Mouse (Mus musculus): ENCODE data around the gene Snx29. TPM values are rescaled to one million over a fixed set of nuclear protein-coding genes. Genes with fewer than 3 reads are reported as not detected.

The Snx29 gene
- total and polyA plus RNA-seq, 2 experiments from 2014 or later: 8.2 to 18.7 TPM

DNA sequence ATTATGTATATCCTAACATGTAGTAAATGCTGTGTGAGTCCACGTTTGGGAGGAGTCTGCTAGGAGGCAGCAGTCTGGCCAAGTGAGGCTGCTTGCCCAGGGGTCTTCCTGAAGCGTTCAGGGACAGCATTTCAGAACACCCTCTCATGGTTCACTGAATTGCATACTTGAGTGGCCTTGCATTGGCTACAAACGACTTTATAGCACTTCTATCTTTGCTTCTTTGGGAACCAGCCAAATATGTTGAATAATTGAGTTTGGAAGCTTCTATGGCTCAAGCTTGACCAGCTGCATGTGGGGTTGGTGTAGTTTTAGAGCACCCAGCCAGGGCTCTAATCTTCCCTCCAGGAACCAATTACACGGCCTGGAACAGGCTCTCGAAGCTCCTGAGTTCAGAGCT lies 307.8 kb downstream of the Snx29 start:
- no peak overlapping the region for H3K9ac ChIP-seq (replicated peaks; ENCODE audit: low read length)
- H3K9me3 ChIP-seq (ENCODE audit: low read length): no peaks in the 10 kb centered on the region
- TF ChIP-seq CTCF (IDR thresholded peaks at IDR 0.05; ENCODE audit: low read depth): no peak
- no peaks in the 10 kb centered on the region for H3K27me3 ChIP-seq (ENCODE audit: insufficient read depth, low read length)
- H3K36me3 ChIP-seq (ENCODE audit: insufficient read depth, low read length): 0 out of 2 replicates have a peak, but pooled peaks cover 3% of the 10 kb centered on the region
- H3K4me3 ChIP-seq (ENCODE audit: low read length): no peak overlapping the region
- 35% methylated on average over 5 of the region's 5 CpGs for WGBS
- peaks cover 3% of the 10 kb centered on the region; the same call in 1 of the 2 replicates for H3K4me1 ChIP-seq (ENCODE audit: insufficient read depth, low read length)
- ATAC-seq (no peak), DNase-seq (ENCODE audit: low spot score) (peak; percentile 47)
- 0 out of 2 replicates have a peak overlapping the region, but pooled peaks have one; percentile 11 for H3K27ac ChIP-seq
- H3K4me2 ChIP-seq (ENCODE audit: low read depth, low read length): no peak overlapping the region

DNA sequence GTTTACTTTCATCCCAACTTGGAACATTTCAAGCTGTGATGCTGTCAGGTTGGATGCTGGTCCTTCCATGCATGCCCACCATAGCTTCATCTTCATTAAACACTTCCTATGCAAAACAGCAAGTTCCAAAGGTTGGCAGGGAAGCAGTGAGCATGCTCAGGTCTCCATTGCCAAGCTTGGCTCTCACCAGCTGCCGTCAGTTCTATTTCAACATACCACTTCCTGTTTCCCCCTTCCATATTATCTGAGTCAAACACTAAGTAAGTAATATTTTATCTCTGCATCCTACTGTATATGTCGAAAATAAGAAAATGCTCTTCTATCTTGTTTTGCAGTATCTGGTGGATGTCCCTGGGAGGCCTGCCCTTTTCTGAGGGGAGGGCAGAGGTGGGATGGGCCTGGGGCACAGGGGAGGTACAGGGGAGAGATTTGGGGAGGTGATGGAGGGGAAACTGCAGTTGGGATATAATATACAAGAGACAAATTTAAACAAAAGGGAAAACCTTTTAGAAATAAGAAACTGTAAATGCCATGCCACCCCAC lies 309.6 kb downstream of the Snx29 start:
- 74% methylated on average over 2 of the region's 2 CpGs for WGBS
- H3K9me3 ChIP-seq (ENCODE audit: low read length): no peaks in the 10 kb centered on the region
- no peak overlapping the region for H3K4me2 ChIP-seq (ENCODE audit: low read depth, low read length)
- H3K27ac ChIP-seq: no peak overlapping the region
- peak; percentile 31 for DNase-seq (ENCODE audit: low spot score)
- no peak for TF ChIP-seq CTCF (IDR thresholded peaks at IDR 0.05; ENCODE audit: low read depth)
- 0 out of 2 replicates have a peak, but pooled peaks cover 3% of the 10 kb centered on the region for H3K36me3 ChIP-seq (ENCODE audit: insufficient read depth, low read length)
- no peak overlapping the region for H3K4me3 ChIP-seq (ENCODE audit: low read length)
- no peak overlapping the region for H3K9ac ChIP-seq (replicated peaks; ENCODE audit: low read length)
- no peaks in the 10 kb centered on the region for H3K27me3 ChIP-seq (ENCODE audit: insufficient read depth, low read length)
- peaks cover 13% of the 10 kb centered on the region for H3K4me1 ChIP-seq (ENCODE audit: insufficient read depth, low read length)
- no peak for ATAC-seq

DNA sequence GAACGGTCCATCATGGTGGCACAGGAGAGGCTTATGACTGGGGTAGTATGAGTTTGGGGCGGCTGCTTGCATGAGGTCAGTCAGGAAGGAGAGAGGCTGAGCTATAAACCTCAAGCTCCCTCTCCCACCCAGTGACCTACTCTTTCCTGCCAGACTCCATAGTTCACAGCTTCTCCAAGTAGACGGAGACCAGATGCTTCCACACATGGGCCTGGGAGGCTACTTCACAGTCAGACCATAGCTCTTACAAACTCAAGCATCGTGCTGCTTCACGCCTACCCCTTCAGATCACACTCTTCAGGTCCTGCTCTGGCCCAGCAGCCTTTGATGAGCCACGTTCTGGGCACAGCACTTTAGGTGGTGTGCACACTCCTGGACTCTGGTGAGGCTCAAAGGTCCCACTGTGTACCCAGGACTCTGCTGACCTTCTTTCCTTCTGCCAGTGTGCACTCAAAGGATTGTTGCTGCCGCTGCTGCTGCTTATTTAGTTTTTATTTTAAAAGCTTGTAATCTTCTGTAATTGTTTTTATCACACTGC lies 313.6 kb downstream of the Snx29 start:
- no peaks in the 10 kb centered on the region for H3K27me3 ChIP-seq (ENCODE audit: insufficient read depth, low read length)
- WGBS: 66% methylated on average over 7 of the region's 7 CpGs
- no peaks in the 10 kb centered on the region for H3K9me3 ChIP-seq (ENCODE audit: low read length)
- ATAC-seq (no peak), DNase-seq (ENCODE audit: low spot score) (no peak)
- H3K4me3 ChIP-seq (ENCODE audit: low read length): no peak overlapping the region
- H3K4me1 ChIP-seq (ENCODE audit: insufficient read depth, low read length): peaks cover 10% of the 10 kb centered on the region
- no peak overlapping the region for H3K9ac ChIP-seq (replicated peaks; ENCODE audit: low read length)
- 0 out of 2 replicates have a peak, but pooled peaks cover 3% of the 10 kb centered on the region for H3K36me3 ChIP-seq (ENCODE audit: insufficient read depth, low read length)
- no peak overlapping the region for H3K4me2 ChIP-seq (ENCODE audit: low read depth, low read length)
- peak overlapping the region; percentile 58 for H3K27ac ChIP-seq
- no peak for TF ChIP-seq CTCF (IDR thresholded peaks at IDR 0.05; ENCODE audit: low read depth)

DNA sequence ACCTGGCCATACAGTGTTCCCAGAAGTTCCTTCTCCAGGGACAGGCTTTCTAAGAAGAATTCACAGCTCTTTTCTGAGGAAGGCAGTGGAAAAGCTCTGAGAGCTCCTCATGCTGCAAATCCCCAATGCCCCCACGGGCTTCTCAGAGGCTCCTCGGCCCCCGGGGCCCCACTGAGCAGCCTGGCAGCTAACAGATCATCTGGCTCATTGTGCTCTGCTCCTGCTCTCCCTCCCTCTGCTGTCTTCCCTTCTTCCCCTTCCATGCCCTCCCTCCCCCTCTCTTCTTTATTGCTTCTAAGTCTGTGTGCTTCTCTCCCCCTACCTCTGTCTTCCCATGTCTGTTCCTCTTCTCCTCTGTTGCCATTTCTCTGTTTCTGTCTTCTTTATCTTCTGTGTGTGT lies 314.2 kb downstream of the Snx29 start:
- no peak overlapping the region for H3K9ac ChIP-seq (replicated peaks; ENCODE audit: low read length)
- ATAC-seq: 0 out of 2 replicates have a peak, but pooled peaks have one; percentile 43

DNA sequence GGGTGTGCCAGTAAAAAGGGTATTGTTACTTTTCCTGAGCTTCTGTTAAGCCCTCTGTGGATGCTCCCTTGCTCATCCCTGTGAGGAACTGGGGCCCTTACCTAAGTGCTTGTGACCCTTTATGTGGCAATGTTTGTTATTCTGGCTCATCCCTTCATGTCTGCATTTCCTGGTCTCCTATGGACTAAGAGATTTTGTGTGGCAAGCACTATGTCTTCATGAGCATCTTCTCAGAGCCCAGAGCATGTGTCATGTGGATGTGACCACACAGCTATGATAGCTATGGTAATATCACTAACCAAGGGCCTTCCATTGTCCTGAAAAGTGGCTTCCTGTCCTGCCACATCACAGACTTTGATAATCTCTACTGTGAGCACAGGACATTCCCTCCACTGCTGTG lies 315.1 kb downstream of the Snx29 start:
- no peaks in the 10 kb centered on the region for H3K27me3 ChIP-seq (ENCODE audit: insufficient read depth, low read length)
- no peak for ATAC-seq
- peaks cover 10% of the 10 kb centered on the region for H3K4me1 ChIP-seq (ENCODE audit: insufficient read depth, low read length)
- no peak overlapping the region for H3K9ac ChIP-seq (replicated peaks; ENCODE audit: low read length)
- H3K4me2 ChIP-seq (ENCODE audit: low read depth, low read length): no peak overlapping the region
- H3K4me3 ChIP-seq (ENCODE audit: low read length): no peak overlapping the region
- 0 out of 2 replicates have a peak, but pooled peaks cover 3% of the 10 kb centered on the region for H3K36me3 ChIP-seq (ENCODE audit: insufficient read depth, low read length)
- no peaks in the 10 kb centered on the region for H3K9me3 ChIP-seq (ENCODE audit: low read length)
- no peak for TF ChIP-seq CTCF (IDR thresholded peaks at IDR 0.05; ENCODE audit: low read depth)
- no peak overlapping the region for H3K27ac ChIP-seq
- DNase-seq (ENCODE audit: low spot score): no peak

More for the DNA sequence above, 314.2 kb downstream of the Snx29 start:
- H3K36me3 ChIP-seq (ENCODE audit: insufficient read depth, low read length): 0 out of 2 replicates have a peak, but pooled peaks cover 3% of the 10 kb centered on the region
- DNase-seq (ENCODE audit: low spot score): peak; percentile 20
- no peaks in the 10 kb centered on the region for H3K9me3 ChIP-seq (ENCODE audit: low read length)
- no peak overlapping the region for H3K4me3 ChIP-seq (ENCODE audit: low read length)
- peak overlapping the region; percentile 58 for H3K27ac ChIP-seq
- no peaks in the 10 kb centered on the region for H3K27me3 ChIP-seq (ENCODE audit: insufficient read depth, low read length)
- H3K4me1 ChIP-seq (ENCODE audit: insufficient read depth, low read length): peaks cover 10% of the 10 kb centered on the region
- no peak for TF ChIP-seq CTCF (IDR thresholded peaks at IDR 0.05; ENCODE audit: low read depth)
- H3K4me2 ChIP-seq (ENCODE audit: low read depth, low read length): no peak overlapping the region
- WGBS: 4% methylated on average over 3 of the region's 3 CpGs

DNA sequence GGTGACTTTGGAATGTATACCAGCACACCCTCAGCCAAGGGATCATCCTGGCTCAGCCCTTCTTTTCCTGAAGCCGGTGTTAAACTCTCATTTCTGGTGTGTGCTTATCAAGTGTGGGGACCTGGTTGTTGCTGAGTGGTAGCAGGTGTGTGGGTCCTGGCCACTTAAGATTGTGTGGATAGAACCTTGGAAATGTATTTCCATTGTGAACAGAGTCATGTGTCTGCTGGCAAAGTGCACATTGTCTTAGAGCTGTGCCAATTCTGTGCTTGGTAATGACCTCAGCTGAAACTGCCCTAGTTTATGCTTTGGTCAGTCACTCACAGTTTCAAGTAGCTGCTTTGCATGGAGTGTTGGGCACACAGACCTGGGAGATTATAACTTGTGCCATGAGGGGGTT lies 316.0 kb downstream of the Snx29 start:
- Histone ChIP-seq H3K27me3 (ENCODE audit: insufficient read depth, low read length) (no peaks in the 10 kb centered on the region), H3K4me1 (ENCODE audit: insufficient read depth, low read length) (peaks cover 10% of the 10 kb centered on the region), H3K9ac (replicated peaks; ENCODE audit: low read length) (no peak overlapping the region), H3K27ac (no peak overlapping the region), H3K9me3 (ENCODE audit: low read length) (no peaks in the 10 kb centered on the region), H3K4me2 (ENCODE audit: low read depth, low read length) (no peak overlapping the region), H3K36me3 (ENCODE audit: insufficient read depth, low read length) (no peaks in the 10 kb centered on the region), H3K4me3 (ENCODE audit: low read length) (no peak overlapping the region)
- WGBS: 78% methylated on average over 1 of the region's 1 CpGs
- TF ChIP-seq CTCF (IDR thresholded peaks at IDR 0.05; ENCODE audit: low read depth): no peak
- ATAC-seq (no peak), DNase-seq (ENCODE audit: low spot score) (no peak)

DNA sequence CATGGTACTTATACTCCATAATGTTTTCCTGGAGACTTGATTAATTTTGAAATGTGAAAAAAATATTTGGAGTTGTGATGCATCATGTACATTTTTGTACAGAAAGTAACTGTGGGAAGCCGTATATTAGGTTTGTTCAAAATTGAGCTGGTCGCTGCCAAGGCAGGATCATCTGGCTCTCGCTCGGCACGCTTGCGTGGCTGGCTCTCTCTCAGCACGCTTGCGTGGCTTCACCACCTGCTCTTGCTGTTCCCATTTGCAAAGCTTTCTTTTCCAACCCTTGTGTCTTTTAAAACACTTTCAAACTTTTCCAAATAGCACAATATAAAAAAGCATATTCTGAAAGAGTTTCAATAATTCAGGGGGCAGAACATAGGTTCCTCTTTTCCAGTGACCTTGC lies 317.2 kb downstream of the Snx29 start:
- no peaks in the 10 kb centered on the region for H3K27me3 ChIP-seq (ENCODE audit: insufficient read depth, low read length)
- H3K4me1 ChIP-seq (ENCODE audit: insufficient read depth, low read length): peaks cover 10% of the 10 kb centered on the region
- DNase-seq (ENCODE audit: low spot score) (peak; percentile 47), ATAC-seq (no peak)
- no peak overlapping the region for H3K27ac ChIP-seq
- no peak overlapping the region for H3K4me3 ChIP-seq (ENCODE audit: low read length)
- WGBS: 52% methylated on average over 8 of the region's 8 CpGs
- TF ChIP-seq CTCF (IDR thresholded peaks at IDR 0.05; ENCODE audit: low read depth): no peak
- no peaks in the 10 kb centered on the region for H3K36me3 ChIP-seq (ENCODE audit: insufficient read depth, low read length)
- H3K9me3 ChIP-seq (ENCODE audit: low read length): no peaks in the 10 kb centered on the region
- H3K9ac ChIP-seq (replicated peaks; ENCODE audit: low read length): no peak overlapping the region
- H3K4me2 ChIP-seq (ENCODE audit: low read depth, low read length): no peak overlapping the region
